Mouse (Mus musculus) right cerebral cortex, postnatal 10 days (tissue): ENCODE results near the gene Tspan4.
"Not testable (repeated sequence)": the region's sequence is repeated elsewhere in the genome, so short reads cannot be mapped to it uniquely, and the experiment has no call there.

Experiments used
- DNase-seq, 2 experiments: peaks; one replicate each; pipeline ENCODE4 v3.0.0; 2021; ENCODE audit warnings: low spot score in 2 of 2

The Tspan4 gene

DNA sequence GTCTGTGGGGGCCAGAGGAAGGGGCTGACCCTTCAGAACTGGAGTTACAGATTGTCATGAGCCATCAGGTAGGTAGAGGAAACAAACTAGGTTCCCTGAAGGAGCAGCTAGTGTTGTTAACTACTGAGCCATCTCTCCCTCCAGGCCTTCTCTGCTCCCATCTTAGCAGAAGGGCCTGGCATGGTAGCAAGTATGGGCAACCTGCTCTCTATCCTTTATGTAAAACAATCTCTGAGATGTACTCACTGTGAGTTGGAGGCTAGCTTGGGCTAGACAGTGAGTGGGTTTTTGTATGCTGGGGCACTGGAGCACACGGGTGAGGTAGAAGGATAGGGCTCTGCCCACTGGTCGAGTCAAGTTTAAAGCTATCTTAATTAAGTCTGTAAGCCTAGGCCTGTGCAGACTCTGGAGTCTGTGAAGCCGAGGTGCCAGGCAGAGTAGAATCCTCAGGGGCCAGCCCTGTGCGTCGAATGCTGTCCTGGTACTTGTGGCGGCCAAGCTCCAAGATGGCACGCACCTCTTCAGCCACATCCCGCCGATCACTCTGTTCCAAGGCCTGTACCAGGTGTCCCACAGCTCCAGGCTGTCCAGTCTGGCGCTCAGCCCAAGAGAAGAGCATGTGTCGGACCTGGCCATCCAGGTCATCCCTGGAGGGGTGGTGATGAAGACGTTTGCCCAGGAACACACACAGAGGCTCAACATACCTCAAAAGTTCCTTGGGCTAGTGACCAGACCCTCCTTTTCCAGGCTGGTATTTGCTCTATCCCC is 36.7 kb upstream of the Tspan4 start:
- peak; percentile 48 to 64 for DNase-seq

DNA sequence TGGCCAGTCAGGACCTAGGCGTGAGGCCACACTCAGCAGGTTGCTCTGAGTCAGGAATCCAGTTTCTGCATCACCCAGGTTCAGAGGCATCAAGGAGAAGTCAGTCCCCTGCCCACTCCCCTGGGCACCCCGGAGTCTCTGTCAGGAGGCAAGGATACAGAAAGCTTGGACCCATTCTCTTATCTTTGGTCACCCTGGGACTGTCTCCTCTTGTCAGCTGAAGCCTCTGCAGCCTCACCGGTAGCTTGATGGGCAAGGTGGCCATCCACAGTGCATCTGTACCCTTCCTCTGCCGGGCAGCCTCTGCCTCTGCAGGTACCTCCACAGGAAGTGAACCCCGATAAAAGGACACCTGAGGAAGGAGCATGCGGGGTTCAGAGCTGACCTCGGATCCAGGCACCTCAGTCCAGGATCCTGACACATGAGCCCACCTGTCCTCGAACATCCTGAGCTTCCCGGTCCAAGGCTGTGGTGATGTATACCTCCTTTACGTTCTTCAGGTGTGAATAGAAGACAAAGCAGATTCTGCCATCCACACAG is 35.8 kb upstream of the Tspan4 start:
- peak; percentile 21 to 34 for DNase-seq

DNA sequence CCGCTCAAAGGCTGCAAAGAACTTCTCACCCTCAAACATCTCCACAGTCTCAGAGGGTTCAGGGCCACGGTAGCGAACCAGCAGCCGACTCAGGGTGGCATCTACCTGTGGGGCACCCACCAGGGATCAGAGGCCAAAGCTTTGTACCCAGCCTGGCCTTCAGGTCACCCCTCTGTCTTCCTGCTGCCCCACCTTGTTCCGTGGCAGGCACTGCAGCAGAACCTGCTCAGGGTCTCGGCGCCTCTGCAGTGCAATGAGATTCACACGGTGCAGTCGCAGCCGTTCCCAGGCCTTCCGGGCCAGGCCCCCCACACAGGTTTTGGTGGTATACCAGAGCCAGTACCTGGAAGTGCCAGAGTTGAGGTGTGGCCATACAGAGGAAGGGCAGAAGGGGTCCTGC is 35.2 kb upstream of the Tspan4 start:
- DNase-seq: peak; percentile 27 to 38

DNA sequence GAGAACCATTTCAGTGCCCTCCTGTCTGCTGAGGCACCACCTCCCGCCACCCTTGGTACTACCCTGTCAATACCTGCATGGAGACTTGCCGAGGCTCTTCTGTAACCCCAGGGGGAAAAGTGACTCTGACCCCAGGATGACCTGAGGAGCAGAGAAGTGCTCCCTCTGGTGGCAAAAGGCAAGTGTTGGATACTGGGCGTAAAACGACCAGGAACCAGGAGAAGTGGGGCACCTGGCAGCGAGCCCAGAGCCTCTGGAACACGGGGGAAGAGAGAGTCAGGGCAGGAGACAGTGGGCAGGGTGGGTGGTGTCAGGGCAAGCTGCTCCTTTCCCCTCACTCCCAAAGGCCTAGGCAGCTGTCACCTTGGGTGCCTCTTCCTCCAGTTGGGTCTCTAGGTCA is 34.4 kb upstream of the Tspan4 start:
- DNase-seq: peak; percentile 72 to 78

DNA sequence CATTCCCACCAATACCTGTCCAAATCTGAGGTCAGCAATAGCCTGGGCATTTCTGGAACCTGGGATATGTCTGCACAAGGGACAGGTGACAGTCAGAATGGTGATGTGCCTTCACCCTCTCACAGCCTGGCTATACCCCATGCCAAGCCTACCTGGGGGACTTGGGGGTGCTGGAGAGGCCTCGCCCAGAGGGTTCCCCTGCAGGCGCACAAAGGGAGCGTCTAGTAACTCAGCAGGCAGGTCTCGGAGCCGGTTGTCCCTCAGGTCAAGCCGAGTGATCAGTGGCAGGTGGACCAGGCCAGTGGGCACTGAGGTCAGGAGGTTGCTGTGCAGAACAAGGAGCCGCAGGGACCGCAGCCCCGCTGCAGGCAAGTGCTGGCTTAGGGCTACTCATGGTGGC is 33.6 kb upstream of the Tspan4 start:
- peak; percentile 29 to 37 for DNase-seq

DNA sequence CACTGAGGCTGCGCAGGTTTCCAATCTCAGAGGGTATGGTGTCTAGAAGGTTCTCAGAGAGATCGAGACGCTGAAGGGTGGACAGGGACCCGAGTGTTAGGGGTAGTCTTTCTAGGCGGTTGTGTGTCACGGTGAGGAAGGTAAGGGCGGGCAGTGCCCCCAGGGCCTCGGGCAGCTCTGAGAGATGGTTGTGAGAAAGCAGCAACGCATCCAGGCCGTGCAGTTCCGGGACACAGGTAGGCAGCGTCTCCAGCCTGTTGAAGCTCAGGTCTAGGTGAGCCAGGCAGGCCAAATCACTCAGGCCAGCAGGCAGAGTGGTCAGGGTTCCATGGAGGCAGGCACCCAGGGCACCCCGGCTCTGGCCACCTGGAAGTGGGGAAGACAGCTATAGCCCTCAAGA is 32.8 kb upstream of the Tspan4 start:
- peak; percentile 21 to 36 for DNase-seq

DNA sequence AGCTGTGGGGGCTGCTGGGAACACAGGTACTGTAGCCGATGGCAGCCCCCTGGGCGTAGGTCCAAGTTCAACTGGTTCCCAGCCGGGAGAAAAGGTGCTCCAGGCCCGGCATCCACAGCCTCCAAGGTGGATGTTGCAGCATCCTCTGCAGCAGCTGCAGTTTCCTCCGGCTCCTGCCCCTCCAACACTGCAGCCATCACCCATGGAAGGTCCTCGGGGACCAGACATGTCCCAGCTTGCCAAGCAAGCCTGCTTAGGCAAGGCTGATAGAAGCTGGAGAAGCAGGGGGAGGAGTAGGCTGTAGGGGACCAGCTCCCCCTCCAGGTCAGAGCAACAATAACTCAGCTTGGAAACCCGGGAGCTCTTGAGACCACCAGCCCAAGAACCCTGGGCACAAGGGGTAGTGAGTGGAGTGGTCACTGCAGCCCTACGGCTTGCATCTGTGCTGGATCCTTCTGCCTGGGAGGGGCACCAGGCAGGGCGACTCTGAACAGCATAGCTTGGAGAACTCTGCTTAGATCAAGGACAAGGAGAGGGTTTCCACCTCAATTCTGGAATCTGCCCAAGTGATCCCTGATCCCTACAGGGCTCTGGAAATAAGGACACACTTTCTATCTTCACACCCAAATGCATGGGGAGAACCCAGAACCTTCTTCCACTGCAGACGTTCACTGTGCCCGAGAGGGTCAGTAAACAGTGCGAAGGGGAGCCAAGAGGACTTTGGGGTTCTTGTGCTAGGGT is 31.8 kb upstream of the Tspan4 start:
- DNase-seq: peak; percentile 28 to 48

DNA sequence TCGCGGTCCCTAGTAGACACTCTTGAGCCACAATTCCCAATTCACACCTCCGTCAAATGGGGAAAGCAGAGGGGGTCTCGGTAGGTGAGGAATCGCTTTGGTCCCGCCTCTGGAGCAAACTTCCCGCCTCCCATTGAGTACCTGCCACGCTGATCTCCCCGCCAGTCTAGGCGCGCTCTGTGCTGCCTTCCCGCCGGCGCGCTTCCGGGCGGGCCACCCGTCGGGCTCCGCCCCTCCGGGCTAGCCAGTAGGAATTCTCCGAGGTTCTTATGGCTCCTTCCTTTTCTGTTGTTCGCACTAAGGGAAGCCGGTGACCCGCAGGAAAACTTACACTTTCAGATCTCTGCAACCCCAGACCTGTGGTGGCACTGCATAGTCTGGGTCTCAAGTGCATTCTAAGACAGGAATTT is 31.2 kb upstream of the Tspan4 start, which contains the start of gene Pidd1:
TSS of gene Pidd1 (minus strand) at position 198 of the 410 bp plus-strand sequence.
- peak; percentile 52 to 55 for DNase-seq

DNA sequence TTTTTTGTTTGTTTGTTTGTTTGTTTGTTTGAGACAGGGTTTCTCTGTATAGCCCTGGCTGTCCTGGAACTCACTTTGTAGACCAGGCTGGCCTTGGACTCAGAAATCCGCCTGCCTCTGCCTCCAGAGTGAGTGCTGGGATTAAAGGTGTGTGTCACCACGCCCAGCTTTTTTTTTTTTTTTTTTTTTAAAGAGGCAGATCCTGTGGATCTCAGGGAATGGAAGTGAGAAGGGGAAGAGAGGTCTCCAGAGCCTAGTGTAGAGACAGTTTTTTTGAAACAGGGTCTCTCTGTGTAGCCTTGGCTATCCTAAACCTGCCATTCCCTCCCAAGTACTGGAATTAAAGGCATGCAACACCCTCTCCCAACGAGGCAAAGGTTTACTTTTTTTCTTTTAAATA is 28.7 kb upstream of the Tspan4 start:
- DNase-seq: not testable (repeated sequence)

DNA sequence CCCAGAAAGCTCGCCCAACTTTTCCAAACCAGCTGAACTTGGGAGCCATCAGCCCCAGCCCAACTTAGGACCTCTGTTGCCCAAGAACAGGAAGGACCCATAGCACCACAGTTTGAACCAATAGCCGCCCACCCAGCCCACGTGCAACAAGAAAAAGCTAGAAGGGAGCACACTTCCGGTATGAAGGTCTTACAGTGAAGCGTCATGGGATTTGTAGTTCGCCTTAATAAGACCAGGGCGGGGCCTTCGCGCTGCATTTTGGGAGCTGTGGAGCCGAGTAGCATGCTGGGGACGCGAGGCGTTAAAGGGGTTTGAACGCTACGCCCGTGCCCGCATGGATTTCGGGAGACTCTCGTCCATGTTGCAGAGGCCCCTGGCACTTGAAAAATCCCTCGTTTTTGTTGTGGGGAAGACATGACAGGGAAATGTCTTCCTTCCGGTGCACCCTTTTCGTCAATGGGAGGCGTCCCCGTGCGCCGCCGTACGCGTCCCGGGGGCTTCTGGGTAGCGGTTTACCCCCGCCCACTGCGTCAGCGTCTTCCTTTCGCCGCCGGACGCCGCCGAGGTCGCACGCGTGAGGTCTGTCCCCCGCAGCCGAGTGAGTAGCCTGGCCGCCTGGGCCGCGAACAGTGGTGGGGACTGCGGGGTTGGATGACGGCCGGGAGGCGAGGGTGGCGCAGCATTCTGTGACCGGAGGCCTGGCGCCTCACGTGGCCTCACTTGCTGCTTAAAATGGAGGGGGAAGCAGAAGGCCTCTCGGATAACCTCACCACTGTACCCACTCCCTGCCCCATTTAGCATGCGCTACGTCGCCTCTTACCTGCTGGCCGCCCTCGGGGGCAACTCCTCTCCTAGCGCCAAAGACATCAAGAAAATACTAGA is 27.7 kb upstream of the Tspan4 start, which contains the start of gene Rplp2:
TSS of gene Rplp2 (plus strand) at position 261 of the 882 bp plus-strand sequence.
- peak; percentile 96 for DNase-seq

DNA sequence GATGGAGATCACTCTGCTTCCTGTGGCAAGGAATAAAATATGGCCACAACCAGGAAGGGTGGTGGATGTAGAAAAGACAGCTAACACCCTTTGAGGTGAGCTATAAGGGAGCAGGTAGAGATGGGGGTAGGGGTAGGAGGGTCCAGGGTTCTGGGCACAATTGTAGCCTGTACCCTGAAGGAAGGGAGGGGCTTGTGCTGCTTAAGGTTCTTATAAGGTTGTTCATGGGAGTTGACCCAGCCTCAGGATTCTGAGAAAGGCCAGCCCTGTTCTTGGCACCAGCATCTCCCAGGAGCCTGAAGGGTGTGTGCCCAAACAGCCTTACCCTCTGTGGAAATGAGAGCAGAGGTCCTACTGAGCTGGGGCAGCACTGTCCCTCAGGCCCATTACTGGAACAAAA is 23.1 kb upstream of the Tspan4 start:
- no peak for DNase-seq

DNA sequence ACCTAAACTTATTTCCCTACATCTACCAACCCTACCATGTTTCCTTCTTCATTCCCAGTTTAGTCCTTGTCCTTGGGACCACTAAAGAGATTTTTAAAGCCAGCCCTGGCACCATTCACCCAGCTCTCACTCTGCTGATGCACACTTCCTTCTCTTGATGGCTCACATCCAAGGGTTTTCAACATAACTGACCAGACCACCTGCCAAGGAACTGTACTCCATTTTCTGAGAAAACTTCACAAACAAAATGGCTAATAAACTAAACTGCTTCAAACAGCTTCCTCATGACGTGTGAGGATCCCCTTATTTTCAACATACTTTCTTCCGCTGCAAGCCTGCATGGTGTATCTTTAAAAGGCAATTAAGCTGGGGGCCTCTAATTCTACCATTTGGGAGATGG is 21.4 kb upstream of the Tspan4 start:
- DNase-seq: no peak

DNA sequence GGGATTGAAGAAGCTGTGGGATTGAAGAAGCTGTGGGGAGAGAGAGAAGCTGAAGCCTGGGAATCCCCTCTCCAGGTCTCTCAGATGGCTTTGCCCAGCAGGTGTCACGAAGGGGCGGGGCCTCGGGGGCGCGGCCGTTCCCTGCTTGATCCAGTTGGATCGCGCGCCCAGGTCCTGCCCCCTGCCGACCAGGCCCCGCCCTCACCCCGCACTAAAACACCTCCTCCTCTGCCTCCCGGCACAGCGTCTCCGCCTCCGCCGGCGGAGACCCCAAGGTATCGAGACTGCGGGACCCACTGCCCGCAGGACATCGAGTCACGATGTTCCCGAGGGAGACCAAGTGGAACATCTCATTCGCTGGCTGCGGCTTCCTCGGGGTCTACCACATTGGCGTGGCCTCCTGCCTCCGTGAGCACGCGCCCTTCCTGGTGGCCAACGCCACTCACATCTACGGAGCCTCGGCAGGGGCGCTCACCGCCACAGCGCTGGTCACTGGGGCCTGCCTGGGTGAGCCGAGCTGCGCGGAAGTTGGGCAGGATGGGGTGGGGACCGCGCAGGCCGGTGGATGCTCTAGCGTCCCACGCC is 20.0 kb upstream of the Tspan4 start, which contains the start of gene Pnpla2:
TSS of gene Pnpla2 (plus strand) at position 232 of the 585 bp plus-strand sequence.
- DNase-seq: peak; percentile 95

DNA sequence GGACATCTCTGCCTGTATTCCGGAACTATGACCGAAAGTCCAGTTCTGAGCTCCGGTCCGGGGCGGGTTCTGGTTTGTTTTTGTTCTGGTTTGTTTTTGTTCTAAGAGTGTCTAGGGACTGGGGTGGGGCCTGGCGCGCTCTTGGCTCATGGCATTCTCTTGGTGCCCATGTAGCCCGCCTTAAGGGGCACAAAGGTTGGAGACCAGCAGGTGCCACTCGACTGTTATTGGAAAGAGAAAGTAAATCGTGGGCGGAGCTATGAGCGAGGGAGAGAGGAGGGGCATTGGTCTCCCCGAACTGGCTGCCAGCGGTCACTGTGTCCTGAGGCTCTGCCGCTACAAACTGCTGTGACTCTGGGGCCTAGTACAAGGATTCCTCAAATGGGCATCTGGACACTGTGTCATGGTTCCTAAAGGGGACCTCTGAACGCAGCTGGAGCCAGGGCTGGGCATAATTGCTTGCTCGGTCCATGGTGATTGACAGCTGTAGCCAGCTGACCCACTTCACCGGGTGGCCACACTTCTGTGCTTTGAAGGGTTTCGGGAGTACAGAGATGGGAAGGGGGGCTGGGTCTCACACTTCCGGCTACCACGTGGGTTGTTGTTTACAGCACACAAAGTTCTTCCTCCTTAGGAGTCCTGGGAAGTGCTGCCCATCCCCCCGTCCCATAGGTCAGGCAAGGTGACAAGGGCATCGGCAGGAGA is 19.3 kb upstream of the Tspan4 start:
- DNase-seq: peak in 1 of 2 experiments; percentile 62

DNA sequence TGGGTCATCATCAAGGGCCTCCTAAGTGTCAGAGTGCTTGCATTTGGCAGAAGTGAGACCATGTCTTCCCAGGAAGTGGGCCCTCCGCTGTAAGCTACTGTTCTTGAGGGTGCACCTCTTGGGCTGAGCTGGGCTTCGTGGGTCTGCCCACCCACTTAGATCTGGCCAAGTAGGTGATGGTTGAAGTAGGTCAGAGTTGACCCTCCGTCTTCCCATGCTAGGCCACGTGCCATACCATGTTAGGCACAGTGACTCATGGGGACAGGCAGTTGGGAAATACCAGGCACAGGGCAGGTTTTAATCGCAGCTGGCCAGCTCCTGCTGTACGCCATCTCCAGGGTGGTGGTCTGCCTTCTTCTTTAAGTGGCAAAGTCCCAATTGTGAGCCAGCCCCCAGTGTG is 18.3 kb upstream of the Tspan4 start:
- peak in 1 of 2 experiments; percentile 25 for DNase-seq

DNA sequence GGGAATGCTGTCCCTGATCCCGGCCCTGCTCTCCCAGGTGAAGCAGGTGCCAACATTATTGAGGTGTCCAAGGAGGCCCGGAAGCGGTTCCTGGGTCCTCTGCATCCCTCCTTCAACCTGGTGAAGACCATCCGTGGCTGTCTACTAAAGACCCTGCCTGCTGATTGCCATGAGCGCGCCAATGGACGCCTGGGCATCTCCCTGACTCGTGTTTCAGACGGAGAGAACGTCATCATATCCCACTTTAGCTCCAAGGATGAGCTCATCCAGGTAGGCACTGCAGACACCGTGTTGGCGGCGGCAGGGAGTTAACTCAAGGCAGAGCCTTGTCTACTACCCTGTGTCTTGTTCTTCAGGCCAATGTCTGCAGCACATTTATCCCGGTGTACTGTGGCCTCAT is 17.8 kb upstream of the Tspan4 start:
- DNase-seq: peak in 1 of 2 experiments; percentile 21

DNA sequence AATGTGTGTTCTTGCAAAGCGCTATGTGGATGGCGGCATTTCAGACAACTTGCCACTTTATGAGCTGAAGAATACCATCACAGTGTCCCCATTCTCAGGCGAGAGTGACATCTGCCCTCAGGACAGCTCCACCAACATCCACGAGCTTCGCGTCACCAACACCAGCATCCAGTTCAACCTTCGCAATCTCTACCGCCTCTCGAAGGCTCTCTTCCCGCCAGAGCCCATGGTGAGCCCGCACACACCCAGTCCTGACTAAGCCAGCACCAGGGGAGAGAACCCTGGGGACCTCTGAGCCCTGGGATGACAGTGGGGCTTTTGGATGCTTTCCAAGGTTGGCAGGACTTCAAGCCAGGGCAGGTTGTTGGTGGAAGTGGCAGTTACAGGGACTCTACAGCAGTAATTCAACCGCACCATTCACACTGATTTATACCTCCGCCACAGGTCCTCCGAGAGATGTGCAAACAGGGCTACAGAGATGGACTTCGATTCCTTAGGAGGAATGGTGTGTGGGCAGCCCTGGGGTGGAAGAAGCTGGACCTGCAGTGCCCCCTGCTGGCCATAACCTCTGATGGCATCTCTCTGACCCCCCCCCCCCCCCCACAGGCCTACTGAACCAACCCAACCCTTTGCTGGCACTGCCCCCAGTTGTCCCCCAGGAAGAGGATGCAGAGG is 16.9 kb upstream of the Tspan4 start:
- DNase-seq: peak in 1 of 2 experiments; percentile 29

DNA sequence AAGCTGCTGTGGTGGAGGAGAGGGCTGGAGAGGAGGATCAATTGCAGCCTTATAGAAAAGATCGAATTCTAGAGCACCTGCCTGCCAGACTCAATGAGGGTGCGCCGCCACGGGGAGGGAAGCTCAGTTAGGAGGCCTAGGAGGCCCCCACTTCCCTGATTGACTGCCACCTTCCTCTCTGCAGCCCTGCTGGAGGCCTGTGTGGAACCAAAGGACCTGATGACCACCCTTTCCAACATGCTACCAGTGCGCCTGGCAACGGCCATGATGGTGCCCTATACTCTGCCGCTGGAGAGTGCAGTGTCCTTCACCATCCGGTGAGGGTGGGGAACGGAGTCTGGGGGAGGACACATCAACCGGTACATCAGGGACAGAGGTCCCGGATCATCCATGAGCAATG is 16.4 kb upstream of the Tspan4 start:
- DNase-seq: peak in 1 of 2 experiments; percentile 21

DNA sequence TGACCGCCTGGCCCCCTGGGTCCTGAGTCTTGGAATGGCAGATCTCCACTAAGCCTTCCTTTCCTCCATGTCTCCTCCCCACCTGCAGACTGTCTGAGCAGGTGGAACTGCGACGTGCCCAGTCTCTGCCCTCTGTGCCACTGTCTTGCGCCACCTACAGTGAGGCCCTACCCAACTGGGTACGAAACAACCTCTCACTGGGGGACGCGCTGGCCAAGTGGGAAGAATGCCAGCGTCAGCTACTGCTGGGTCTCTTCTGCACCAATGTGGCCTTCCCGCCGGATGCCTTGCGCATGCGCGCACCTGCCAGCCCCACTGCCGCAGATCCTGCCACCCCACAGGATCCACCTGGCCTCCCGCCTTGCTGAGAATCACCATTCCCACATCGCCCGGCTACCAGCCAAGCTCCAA is 15.7 kb upstream of the Tspan4 start:
- DNase-seq: peak in 1 of 2 experiments; percentile 24

DNA sequence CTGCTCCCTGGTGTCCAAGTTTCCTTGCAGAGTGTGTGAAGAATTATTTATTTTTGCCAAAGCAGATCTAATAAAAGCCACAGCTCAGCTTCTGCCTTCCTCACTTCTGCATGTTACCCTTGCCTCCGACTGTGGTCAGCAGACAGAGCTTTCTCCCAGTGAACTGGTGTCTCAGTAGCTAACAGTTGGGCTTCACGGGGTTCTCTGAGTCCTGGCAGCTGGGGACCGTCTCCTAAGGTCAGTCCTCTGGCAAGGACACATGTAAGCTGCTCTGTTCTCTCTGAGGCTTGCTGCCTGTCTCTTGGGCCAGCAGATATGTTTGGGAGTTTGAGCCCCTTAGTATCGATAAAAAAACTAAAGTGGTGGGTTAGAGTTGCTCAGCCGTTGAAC is 15.0 kb upstream of the Tspan4 start:
- no peak for DNase-seq
